Mouse (Mus musculus) cerebellum, adult 9-11 months (tissue): ENCODE data around the gene Alg9.

Source experiments
- DNase-seq: peaks from one replicate; pipeline ENCODE4 v3.0.0; 2022

The Alg9 gene

DNA sequence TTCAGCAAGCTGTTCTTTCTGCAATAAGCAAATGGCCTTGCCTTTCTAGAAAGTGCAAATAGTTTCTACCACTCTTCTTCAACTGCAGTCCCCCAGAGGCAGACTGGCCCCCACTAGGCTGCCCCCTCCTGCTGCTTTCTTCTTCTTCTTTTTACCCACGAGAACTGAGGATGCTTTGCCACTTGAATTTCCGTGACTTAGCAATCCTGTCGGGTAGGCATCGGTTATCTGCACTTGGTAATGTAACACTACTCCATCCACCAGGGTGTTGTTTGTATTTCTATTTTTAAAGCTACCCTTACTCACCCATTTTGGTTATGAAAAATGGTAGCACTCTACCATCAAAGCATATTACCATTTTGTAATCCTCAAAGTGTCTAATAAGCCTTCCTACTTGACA, 115.1 kb downstream of the Alg9 start:
- DNase-seq: no peak

DNA sequence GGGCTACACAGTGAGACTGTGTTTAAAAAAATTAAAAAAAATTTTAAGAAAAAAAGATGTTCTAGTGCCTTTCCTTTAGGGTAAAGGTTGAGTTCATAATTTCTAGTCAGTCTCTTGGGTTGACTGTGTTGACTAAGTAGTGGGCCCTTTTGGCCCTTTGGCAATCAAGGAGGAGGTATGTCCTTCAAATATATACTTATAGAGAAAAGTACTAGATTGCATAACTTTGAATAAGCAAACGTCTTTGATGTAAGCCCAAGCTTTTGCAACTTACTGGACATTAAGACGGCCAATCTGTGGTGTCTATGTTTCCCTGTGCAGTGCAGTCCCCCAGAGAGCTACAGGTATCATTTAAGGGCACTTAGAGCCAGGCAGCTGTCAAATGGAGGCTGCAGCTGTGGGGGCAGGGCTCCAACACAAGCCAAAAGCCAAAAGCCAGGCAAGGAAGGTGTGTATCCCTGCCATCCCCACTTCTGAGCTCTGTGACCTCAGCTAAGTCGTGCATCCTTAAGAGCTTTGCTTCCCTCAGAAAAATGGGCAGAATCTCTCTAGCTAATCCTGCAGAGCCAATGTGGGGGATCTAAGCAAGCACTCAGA, 115.8 kb downstream of the Alg9 start:
- DNase-seq: no peak
